ENCODE assay signal across 8 mouse cellular contexts in genomic region chr1:173398323-173398970, GRCm38 (mm10). TPM values are rescaled to one million over a fixed set of nuclear protein-coding genes. Genes with fewer than 3 reads are reported as not detected.
DNase-seq lines count a peak whose midpoint lies in the region; TF ChIP-seq lines count a peak whose summit lies in the region.

No protein-coding gene starts in this region.

- no peak overlapping the region for H3K9ac ChIP-seq in ES-Bruce4 (ENCODE audit: low read depth, poor library complexity, severe bottlenecking)

- H3K4me1 ChIP-seq in ES-Bruce4 (ENCODE audit: control insufficient read depth, insufficient read depth, low read length) = no peaks in the 10 kb centered on the region

- H3K9me3 ChIP-seq in ES-Bruce4 (replicated peaks; ENCODE audit: control insufficient read depth, insufficient read depth, low read length, poor library complexity, severe bottlenecking) = no peaks in the 10 kb centered on the region

- no peak overlapping the region for H3K4me3 ChIP-seq in ES-Bruce4 (ENCODE audit: low read depth, low read length)

- peak; percentile 6 for TF ChIP-seq CTCF in ES-Bruce4 (IDR thresholded peaks at IDR 0.05; ENCODE audit: low read depth, low read length)

- DNase-seq in adrenal gland, adult 2 months = peak; percentile 16
- DNase-seq in embryo, embryonic 11.5 days (ENCODE audit: low read depth, low spot score) = peak; percentile 40
- DNase-seq in heart, postnatal 4 days = peak; percentile 77
- peak; percentile 85 to 86 for DNase-seq in layer of hippocampus, postnatal 10 days (ENCODE audit: low spot score in 2 of 2)
- peak; percentile 65 for DNase-seq in lung, postnatal 10 days
- peak; percentile 90 for DNase-seq in retina, embryonic 14.5 days (ENCODE audit: low spot score)
- peak; percentile 45 to 57 for DNase-seq in urinary bladder, postnatal 36 days (ENCODE audit: low spot score in 2 of 2)

- TF ChIP-seq EP300 in ES-Bruce4 (IDR thresholded peaks at IDR 0.05; ENCODE audit: insufficient read depth, low read depth, low read length) = no peak

- TF ChIP-seq POLR2A in ES-Bruce4 (IDR thresholded peaks at IDR 0.05; ENCODE audit: insufficient read depth, low read length) = no peak

- no peaks in the 10 kb centered on the region for H3K36me3 ChIP-seq in ES-Bruce4 (ENCODE audit: control insufficient read depth, insufficient read depth, low read length, poor library complexity, severe bottlenecking)

- no peak overlapping the region for H3K27ac ChIP-seq in ES-Bruce4 (ENCODE audit: insufficient read depth, low read length)

- no peaks in the 10 kb centered on the region; the same call in 1 of the 2 replicates for H3K27me3 ChIP-seq in ES-Bruce4 (ENCODE audit: control insufficient read depth, insufficient read depth, low read length, poor library complexity, severe bottlenecking)

RNA-seq across cellular contexts. Expression of gene Cadm3, which starts 31.0 kb away (rescaled TPM):
- polyA plus RNA-seq in ES-Bruce4 (2011; ENCODE audit: insufficient read depth, insufficient read length, low read depth, missing spikeins) = 0.44 and 0.70 TPM in 2 replicates
- total RNA-seq in adrenal gland, adult 2 months (2021) = 1 to 10 TPM; 3.9 to 6.1 TPM
- polyA plus RNA-seq in adrenal gland, adult 2 months (2012; rRNA removed) = 6.8 and 9.3 TPM in 2 replicates
- 1 to 10 TPM; 1.2 to 1.6 TPM for total RNA-seq in heart, postnatal 4 days (2021)
- total RNA-seq in layer of hippocampus, postnatal 10 days (2021) = 100 to 1,000 TPM; 324 to 348 TPM

RNA-seq across cellular contexts. Expression of gene Aim2, which starts 47.8 kb away (rescaled TPM):
- polyA plus RNA-seq in ES-Bruce4 (2011; ENCODE audit: insufficient read depth, insufficient read length, low read depth, missing spikeins) = 38.9 and 49.8 TPM in 2 replicates
- under 1 TPM; 0.55 to 0.78 TPM for total RNA-seq in adrenal gland, adult 2 months (2021)
- polyA plus RNA-seq in adrenal gland, adult 2 months (2012; rRNA removed) = 0.15 and 0.20 TPM in 2 replicates
- total RNA-seq in heart, postnatal 4 days (2021) = 1 to 10 TPM; 2.2 to 3.2 TPM
- 1 to 10 TPM; 3.5 to 5.4 TPM for total RNA-seq in layer of hippocampus, postnatal 10 days (2021)

Comparison
In these comparisons a context has a peak if more than half of its experiments do, and no peak if none do; other contexts are left out.
1. DNase-seq: peak in every context shown above with its lines; median percentile 90 in retina, embryonic 14.5 days; 86 in layer of hippocampus, postnatal 10 days; 77 in heart, postnatal 4 days; 65 in lung, postnatal 10 days; 51 in urinary bladder, postnatal 36 days; 40 in embryo, embryonic 11.5 days; 16 in adrenal gland, adult 2 months.
2. RNA of gene Cadm3, which starts 31.0 kb away (total RNA-seq): 324 to 348 TPM in layer of hippocampus, postnatal 10 days; 3.9 to 6.1 TPM in adrenal gland, adult 2 months and 1.2 to 1.6 TPM in heart, postnatal 4 days; every median in the first group is over 10 times any median in the second.